Comparison of ENCODE assay signal across 8 mouse cellular contexts in genomic region chr6:54811546-54812250, GRCm38 (mm10). TPM values are rescaled to one million over a fixed set of nuclear protein-coding genes. Genes with fewer than 3 reads are reported as not detected.
DNase-seq lines count a peak whose midpoint lies in the region; ATAC-seq and TF ChIP-seq lines count a peak whose summit lies in the region.

No protein-coding gene starts in this region.

- ATAC-seq in heart, embryonic 15.5 days (replicated peaks; ENCODE audit: insufficient number of reproducible peaks, insufficient read depth, low FRiP score, low read depth), result no peak
- no peak for ATAC-seq in stomach, postnatal 0 days (ENCODE audit: low FRiP score, low TSS enrichment)

- H3K9me3 ChIP-seq in heart, embryonic 15.5 days (replicated peaks), result no peaks in the 10 kb centered on the region
- H3K9me3 ChIP-seq in stomach, postnatal 0 days (ENCODE audit: control insufficient read depth, low read length), result no peaks in the 10 kb centered on the region

- TF ChIP-seq CTCF in stomach, postnatal 0 days (IDR thresholded peaks at IDR 0.05; ENCODE audit: low read depth), result no peak

- H3K27ac ChIP-seq in heart, embryonic 15.5 days, result peak overlapping the region; percentile 23; the same call in 1 of the 2 replicates
- H3K27ac ChIP-seq in macrophage, result peak overlapping the region; percentile 83
- H3K27ac ChIP-seq in stomach, postnatal 0 days (replicated peaks), result peak overlapping the region; percentile 14

- no peaks in the 10 kb centered on the region for H3K79me2 ChIP-seq in macrophage (ENCODE audit: inconsistent target)

- H3K4me3 ChIP-seq in heart, embryonic 15.5 days, result no peak overlapping the region
- no peak overlapping the region for H3K4me3 ChIP-seq in macrophage (ENCODE audit: inconsistent target)
- H3K4me3 ChIP-seq in stomach, postnatal 0 days (ENCODE audit: low read depth, low read length), result no peak overlapping the region

- no peak overlapping the region for H3K9ac ChIP-seq in heart, embryonic 15.5 days
- H3K9ac ChIP-seq in stomach, postnatal 0 days (ENCODE audit: low read length), result no peak overlapping the region

- no peak for TF ChIP-seq EP300 in stomach, postnatal 0 days (optimal IDR thresholded peaks at IDR 0.05)

- peaks cover 33% of the 10 kb centered on the region for H3K4me1 ChIP-seq in heart, embryonic 15.5 days (replicated peaks)
- H3K4me1 ChIP-seq in stomach, postnatal 0 days (replicated peaks; ENCODE audit: control insufficient read depth, insufficient read depth), result peaks cover 7% of the 10 kb centered on the region; the same call in 1 of the 2 replicates

- peak overlapping the region; percentile 14; the same call in 1 of the 2 replicates for H3K4me2 ChIP-seq in heart, embryonic 15.5 days
- 0 out of 2 replicates have a peak overlapping the region, but pooled peaks have one; percentile 20 for H3K4me2 ChIP-seq in stomach, postnatal 0 days (replicated peaks; ENCODE audit: low read depth)

- H3K27me3 ChIP-seq in heart, embryonic 15.5 days, result no peaks in the 10 kb centered on the region
- H3K27me3 ChIP-seq in stomach, postnatal 0 days (ENCODE audit: control insufficient read depth, insufficient read depth, low read length), result no peaks in the 10 kb centered on the region

- no peaks in the 10 kb centered on the region for H3K36me3 ChIP-seq in heart, embryonic 15.5 days
- H3K36me3 ChIP-seq in macrophage (ENCODE audit: inconsistent target), result no peaks in the 10 kb centered on the region
- H3K36me3 ChIP-seq in stomach, postnatal 0 days (ENCODE audit: control insufficient read depth, insufficient read depth, low read length), result no peaks in the 10 kb centered on the region

- peak; percentile 66 for DNase-seq in urinary bladder, postnatal 14 days (ENCODE audit: low spot score)
- DNase-seq in urinary bladder, adult 18-20 months (ENCODE audit: low spot score in 2 of 2), result no peak
- peak; percentile 85 to 90 for DNase-seq in cerebellum, postnatal 10 days
- peak; percentile 66 to 76 for DNase-seq in layer of hippocampus, postnatal 10 days (ENCODE audit: low spot score in 2 of 2)
- peak; percentile 52 for DNase-seq in stomach, postnatal 0 days (ENCODE audit: low spot score)
- no peak for DNase-seq in embryo, embryonic 11 days

- WGBS in heart, embryonic 15.5 days, result 50% methylated on average over 11 of the region's 11 CpGs
- WGBS in macrophage (ENCODE audit: missing documents), result 18% methylated on average over 11 of the region's 11 CpGs
- WGBS in stomach, postnatal 0 days, result 38% methylated on average over 11 of the region's 11 CpGs

RNA-seq across cellular contexts. Expression of gene Znrf2, which starts 5.0 kb away (rescaled TPM):
- 2.7 and 2.8 TPM in 2 replicates for polyA plus RNA-seq in heart, embryonic 15.5 days (2015; fragmentation: Nextera tagmentation; extraction: Ambion mirVana)
- 10 to 100 TPM; 44.1 to 50.0 TPM for total RNA-seq in layer of hippocampus, postnatal 10 days (2021)
- 10 to 100 TPM; 23.1 to 75.5 (median 49.6) TPM for total RNA-seq in macrophage (2018; cell fraction: chromatin; rRNA removed)
- 10 to 100 TPM; 34.2 to 77.1 (median 53.5) TPM for total RNA-seq in macrophage (2018; cell fraction: cytosol; rRNA removed)
- total RNA-seq in macrophage (2018; cell fraction: nucleus; rRNA removed), result 100 to 1,000 TPM in 1 of 26 experiments, 10 to 100 TPM in 25; 37.5 to 103 (median 51.2) TPM
- 22.2 to 54.9 TPM (median 37.6 TPM) in 3 replicates for polyA plus RNA-seq in macrophage (2018)
- 4.5 and 5.2 TPM in 2 replicates for polyA plus RNA-seq in stomach, postnatal 0 days (2015; fragmentation: Nextera tagmentation; extraction: Ambion mirVana)

Comparison
In these comparisons a context has a peak if more than half of its experiments do, and no peak if none do; other contexts are left out.
1. DNase-seq: peak in urinary bladder, postnatal 14 days (single experiment), cerebellum, postnatal 10 days (2 of 2), layer of hippocampus, postnatal 10 days (2 of 2) and stomach, postnatal 0 days (single experiment); none in urinary bladder, adult 18-20 months (0 of 2) and embryo, embryonic 11 days (single experiment).
2. H3K27ac ChIP-seq: peak in every context shown above with its lines; median percentile 83 in macrophage; 23 in heart, embryonic 15.5 days; 14 in stomach, postnatal 0 days.